Mouse (Mus musculus) right cerebral cortex, postnatal 36 days (tissue): ENCODE results near the gene AU021092.
A peak's percentile ranks its signal among the peaks of the same experiment; 100 is the strongest.
"Not testable (repeated sequence)": the region's sequence is repeated elsewhere in the genome, so short reads cannot be mapped to it uniquely, and the experiment has no call there.

Source experiments
- DNase-seq, 2 experiments: peaks; one replicate each; pipeline ENCODE4 v3.0.0; 2022; ENCODE audit warnings: low spot score in 2 of 2, mixed read lengths in 1 of 2

AU021092 gene

DNA sequence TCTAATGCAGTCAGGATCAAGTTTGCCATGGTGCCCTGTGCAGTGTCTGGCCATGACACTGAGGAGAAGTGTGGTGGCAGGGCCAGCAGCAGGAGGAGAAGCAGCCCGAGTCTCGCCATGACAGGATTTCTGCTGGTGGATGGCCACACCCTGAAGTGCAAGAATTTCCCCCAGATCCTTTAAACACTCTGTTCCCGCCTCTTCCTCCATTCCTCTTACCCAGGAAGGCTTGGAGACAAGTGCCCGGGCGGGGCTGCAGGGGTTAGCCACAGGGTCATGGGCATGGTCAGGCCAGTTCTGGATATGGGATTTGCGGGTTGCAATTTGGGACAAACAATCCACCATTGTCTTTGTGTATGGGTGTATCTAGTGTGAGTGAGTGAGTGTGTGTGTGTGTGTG is at the start of gene AU021092:
AU021092 (minus strand) TSS at position 160 of the 400 bp plus-strand sequence.
- DNase-seq = no peak

DNA sequence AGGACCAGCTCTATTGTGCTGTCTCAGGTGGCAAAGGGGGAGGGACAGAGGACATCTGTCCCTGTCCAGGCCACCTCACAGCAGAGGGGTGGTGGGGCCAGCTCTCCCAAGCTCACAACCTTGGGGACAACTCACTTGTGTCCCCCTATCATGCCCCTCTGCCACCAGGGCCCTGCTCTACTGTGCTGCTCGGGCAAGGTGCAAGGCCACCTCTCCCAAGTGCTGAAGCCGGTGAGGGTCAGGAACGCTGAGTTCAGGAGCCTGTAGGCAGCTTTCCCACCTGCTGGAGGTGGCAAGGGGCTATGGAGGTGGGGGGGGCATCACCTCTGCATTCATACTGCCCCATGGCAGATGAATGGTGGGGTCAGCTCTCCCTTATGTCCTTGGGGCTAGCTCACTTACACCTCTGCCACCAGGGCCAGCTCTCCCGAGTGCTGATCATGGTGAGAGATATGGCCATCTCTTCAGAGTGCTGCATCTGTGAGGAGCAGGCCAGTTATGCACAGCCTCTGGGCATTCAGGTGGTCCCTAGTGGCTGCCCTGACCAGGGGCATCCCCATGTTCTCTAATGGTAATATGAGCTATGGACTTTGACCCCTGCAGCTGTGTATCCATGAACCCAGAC is 49.4 kb upstream of the AU021092 start:
- DNase-seq = no peak

DNA sequence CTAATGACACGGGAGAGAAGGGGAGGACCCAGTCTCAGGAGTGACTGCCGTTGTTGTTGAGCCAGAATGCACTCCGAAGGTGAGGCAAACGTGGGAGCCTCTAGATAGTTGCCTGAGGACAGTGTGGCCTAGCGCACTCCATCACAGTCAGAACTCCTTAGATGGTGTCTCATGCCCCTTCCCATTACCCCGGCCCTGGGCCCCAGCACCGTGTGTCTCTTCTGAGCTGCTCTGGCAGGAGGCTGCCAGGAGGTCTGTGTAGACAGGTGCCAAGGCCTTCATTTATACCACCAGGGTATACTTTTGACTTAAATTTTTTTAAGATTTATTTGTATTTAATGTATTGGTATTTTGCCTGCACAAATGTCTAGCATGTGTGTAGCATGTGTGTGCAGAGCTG is 41.8 kb upstream of the AU021092 start:
- DNase-seq = no peak

DNA sequence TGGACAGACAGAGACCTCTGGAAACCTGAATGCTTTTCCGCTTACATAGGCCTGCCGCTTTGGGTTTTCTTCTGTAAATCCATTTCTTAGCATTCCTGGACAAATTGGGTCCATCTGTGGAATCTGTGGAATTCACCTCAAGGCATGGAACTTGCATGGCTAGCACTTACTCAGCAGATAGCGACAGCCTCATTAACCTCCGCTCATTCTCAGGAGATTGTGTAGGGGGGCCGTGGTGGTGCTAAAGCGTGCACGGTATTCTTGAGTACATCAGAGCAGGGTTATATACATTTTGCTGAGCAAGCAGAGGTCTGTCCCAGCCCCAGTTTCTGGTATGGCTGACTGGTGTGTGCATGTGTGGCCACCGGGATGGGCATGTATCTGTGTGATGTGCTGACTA is 41.1 kb upstream of the AU021092 start:
- no peak for DNase-seq

DNA sequence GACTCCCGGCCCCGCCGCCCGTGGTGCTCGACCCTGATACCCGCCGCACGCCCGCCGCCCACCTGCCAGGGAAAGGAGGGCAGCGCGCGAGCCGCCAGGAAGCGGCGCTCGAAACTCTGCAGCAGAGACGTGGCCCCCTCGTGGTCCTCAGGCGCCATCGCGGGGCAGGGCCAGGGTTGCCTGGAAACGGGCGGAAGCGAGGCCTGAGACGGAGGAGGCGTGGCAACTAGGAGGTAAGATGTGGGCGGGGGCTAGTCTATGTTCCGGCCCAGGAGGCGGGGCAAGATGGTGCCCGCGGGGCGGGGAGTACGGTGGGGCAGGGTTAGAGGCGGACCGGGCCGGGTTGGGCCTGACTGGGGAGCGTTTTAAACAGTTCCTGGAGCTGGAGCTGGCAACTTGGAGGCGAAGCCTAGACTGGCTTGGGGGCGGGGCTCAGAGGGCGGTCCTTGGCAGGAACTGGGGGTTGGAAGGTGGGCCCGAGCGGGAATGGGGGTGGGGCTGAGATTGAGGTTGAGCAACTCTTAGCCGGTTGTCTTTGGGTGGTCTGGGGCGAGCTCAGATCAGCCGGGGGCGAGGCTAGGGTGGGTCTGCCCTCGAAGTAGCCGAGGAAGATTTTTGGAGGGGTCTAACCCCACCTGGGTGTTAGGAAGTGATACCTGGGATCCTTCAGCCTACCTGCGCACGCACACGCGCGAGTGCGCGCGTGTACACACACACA is 33.8 kb upstream of the AU021092 start, which contains the start of gene Eef2kmt:
Eef2kmt (minus strand) TSS at position 205 of the 718 bp plus-strand sequence.
- peak; percentile 95 to 96 for DNase-seq

DNA sequence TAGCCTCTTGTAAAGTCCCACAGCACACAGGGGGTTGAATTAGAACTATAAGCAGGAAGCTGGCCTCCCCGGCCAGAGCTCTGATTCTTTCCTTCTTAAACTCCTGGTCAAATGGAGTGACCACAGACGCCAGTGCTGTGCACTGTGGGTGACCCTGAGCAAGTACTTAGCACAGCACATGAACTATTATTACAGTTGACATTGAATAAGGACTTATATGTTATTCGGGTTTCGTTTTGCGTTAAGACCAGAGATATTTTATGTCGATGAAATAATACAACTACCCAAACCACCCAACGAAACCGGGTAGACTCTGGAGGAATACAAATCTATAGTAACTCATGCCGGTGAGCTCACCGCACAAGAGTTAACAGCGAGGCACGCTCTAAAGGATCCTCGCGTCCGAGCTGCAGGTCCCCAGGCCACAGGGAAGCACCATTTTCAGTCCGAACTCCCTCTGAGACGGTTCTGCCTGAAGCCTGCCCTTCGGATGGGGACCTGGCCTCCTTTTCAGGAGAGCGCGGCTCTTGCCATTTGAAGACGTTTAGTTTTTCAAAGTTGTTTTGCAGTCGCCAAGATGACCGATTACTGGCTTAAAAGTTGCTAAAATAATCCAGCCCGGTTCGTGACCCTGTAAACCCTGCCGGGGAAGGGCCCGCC is 33.1 kb upstream of the AU021092 start:
- DNase-seq = no peak

DNA sequence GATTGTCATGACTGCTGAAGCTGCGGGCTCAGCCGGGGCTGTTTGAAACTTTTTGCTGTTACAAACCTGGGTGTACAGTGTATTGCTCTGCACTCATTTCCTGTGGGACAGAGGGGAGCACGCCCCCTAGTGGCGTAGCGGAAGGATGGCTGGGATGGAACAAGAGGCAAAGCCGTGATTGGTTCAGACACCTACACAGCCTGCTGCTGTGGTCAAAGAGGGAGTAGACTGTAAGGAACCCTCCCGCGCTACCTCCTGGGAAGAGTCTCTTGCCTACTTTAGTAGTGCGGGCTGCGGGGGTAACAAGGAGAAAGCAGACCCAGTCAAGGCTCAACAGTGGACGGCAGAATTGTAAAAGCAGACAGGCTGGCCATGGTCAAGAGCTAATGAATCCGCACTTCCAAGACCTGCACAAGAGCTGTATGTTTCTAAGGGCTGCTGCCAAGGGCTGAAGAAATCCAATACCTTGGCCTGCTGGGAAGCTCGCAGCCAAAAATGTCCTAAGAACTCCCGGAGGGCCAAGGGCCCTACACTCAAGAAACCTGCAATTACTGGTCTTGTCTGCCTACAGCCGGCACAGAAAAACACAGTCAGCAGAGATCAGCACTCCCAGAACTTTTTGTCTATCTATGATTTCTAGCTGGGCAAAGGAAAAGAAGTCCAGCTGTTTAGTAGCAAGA is 32.4 kb upstream of the AU021092 start:
- DNase-seq = peak in 1 of 2 experiments; percentile 32

DNA sequence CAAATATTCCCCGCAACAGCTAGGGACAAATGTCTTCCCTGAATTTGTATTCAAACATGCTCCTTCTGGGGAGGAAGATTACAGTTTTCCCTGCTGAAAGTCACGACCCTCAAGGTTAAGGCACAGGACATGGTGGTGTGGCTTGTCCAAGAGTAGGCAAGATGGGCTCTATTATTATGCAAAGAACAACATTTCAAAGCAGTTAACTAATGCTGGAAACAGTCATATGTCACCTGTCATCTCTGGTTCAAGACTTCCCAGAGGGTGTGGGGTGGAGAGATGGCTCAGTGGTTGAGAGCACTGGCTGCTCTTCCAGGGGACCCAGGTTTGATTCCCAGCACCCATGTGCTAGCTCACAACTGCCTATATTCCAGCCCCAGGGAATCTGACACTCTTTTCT is 30.2 kb upstream of the AU021092 start:
- no peak for DNase-seq

DNA sequence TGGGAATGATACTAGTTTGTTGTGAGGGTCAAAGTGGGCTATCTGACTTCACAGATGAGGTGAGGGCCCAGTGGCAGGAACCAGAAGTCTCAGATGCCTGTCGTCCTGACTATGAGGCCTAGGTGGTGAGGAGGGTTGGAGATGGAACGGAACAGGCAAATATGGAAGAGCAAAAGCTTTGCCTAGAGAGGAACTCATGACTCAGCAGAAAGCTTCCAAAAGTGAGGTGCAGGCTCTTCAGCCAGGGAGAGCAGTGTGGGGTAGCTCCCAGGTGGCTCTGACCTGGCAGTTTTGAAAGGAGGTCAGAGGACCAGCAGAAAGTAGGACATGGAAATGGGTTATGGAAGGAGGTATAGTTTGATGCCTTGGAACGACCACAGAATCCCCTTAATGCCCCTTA is 28.8 kb upstream of the AU021092 start:
- no peak for DNase-seq

DNA sequence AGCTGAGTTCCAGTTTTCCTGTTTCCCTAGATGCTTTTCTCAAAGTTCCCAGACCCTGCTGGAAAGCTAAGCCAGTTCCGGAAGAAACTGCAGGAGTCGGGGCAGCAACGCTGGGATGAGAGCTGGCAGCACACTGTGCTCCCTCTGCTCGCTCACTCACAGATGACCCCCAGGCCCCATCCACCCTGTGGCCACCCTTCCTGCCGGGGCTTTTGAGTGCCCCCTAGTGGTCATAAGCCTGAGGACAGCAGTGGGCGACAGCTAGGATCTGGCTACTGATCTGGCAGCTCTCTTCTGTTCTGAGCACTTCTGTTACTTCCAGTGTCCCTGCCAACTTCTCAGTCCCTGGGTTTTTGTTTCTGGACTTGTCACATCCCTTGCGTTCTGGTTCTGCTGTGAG is 22.3 kb upstream of the AU021092 start:
- no peak for DNase-seq

DNA sequence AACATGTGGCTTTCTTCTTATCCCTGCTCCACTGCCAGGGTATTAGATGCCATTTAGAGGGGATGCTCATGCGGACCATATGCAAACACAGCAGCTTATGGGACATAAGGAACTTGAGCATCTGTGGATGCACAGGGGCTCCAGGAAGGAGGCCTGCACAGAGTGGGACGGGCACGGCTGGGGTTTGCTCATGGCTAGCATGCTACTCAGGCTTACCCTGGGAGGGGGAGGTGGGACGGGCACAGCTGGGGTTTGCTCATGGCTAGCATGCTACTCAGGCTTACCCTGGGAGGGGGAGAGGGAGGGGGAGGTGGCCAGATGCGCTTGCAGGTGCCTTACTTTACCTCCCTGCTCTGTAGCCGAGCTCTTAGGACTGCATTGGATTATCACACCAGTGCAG is 20.8 kb upstream of the AU021092 start:
- no peak for DNase-seq

DNA sequence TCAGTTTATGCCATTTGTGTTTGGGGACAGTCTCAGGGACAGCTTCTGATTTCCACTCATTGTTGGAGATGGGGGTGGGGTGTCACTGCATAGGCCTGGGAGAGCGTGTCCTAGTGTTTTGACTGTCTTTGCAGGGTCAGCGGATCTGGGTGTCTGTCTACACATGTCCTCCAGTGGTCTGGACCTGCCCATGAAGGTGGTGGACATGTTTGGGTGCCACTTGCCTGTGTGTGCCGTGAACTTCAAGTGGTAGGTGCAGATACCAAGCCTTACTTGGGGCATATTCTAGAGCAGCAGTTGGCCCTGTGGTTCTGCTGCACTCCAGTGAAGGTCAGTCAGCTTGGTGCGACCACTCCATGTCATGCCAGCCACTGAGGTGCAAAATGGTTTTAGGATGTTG is 20.3 kb upstream of the AU021092 start:
- no peak for DNase-seq

DNA sequence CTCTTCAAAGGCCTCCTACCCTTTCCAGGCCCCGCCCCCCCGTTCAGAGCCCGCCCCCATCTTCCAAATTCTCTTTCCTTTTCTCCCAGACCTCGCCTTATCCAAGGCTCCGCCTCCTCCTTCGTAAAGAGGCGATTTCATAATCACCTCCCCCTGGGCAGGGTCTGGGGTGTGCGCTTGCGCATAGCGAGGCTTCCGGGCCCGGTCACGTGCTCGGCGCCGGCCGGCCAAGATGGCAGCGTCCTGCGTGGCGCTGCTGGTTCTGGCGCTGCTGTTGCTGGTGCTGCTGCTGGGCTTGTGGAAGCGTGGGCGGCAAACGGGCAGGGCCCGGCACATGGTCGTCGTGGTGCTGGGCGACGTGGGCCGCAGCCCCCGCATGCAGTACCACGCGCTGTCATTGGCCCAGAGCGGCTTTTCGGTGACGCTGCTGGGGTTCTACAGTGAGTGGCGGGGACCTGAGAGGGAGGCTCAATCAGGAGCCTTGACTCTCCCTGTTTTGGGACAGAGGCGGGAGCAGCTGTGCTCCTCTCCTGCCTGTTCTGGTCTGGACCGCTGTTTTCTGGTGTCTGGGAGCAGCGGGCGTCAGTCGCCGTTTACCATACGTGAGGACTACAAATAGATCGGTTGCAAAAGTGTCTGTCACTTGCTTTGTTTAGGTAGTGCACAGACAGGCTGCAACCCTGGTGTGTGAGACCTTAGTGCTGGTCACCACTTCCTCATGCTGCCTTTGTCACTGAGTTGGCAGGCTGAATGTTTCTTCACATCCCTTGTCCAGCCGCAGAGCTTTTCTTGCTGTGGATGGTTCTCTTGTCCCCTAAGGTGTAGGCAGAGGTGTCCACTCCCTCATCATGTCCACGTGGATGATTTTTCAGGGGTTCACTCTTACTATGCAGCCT is 11.6 kb upstream of the AU021092 start, which contains the start of gene Alg1:
Alg1 (plus strand) TSS at position 204 of the 896 bp plus-strand sequence.
- peak; percentile 90 to 91 for DNase-seq

DNA sequence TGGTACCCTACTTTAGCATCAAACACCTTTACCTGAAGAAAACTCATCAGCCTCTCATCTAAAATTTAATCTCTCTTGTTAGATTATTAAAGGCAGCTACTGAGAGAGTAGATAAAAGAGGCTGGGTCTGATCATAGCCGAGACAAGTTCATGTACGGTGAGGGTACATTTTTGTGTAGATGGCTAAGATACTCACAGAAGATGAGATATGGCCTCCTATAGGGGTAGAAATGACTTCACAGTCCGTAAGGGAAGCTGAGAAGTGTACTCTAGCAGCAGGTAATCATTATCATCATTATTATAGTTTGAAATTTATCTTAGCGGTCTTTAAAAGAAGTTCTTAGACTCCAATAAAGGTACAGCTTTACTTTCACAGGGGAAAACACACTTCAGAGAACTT is 10.9 kb upstream of the AU021092 start:
- DNase-seq = no peak

DNA sequence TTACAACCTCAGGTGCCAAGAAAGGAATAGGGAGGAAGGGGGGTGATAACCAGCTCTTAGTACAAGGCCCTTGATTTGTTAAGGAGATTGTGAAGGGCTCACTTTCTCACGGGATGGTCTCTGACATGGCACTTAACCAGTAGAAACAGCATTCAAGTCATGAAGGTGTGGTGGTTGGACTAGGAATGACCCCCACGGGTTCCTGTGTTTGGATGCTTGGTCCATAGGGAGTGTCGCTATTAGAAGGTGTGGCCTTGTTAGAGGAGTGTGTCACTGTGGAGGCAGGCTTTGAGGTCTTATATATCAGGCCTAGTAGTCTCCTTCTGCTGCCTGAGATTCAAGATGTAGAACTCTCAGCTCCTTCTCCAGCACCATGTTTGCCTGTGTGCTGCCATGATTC is 6.0 kb upstream of the AU021092 start:
- not testable (repeated sequence) for DNase-seq

DNA sequence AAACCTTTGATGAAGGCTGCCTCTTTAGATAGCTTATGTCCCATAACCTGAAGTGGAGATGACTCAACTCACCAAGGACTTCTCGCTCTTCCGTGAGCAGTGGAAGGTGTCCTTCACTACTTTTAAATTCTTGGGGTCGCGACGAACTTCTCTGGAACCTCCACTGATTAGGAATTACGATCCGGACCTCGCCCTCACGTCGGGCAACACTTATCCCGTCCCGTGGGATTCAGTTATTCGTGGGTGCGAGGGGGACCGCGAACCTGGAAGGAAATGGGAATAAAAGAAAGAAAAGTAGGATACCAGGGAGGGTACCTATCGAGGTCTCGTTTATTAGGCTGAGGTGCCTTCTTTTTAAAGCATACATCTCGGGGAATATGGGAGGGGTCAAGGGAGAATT is 5.4 kb upstream of the AU021092 start:
- not testable (repeated sequence) for DNase-seq

DNA sequence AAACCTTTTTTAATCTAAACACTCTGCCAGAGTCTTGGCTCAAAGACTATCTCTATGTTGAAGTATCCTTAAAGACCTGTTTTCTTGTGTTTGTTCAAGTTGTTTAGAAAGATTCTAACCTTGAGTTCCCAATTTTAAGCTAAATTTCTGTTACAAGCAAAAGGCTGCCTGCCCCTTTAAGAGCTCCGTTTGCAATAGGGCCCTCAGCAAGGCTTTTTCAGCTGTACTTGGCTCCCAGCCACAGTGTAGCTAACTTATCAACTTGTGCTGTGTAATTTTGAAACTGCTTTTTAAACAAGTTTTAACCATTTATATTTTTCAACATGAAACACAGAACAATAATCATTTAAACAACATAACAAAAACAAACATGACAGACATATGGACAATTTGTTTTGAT is 4.4 kb upstream of the AU021092 start:
- DNase-seq = not testable (repeated sequence)

DNA sequence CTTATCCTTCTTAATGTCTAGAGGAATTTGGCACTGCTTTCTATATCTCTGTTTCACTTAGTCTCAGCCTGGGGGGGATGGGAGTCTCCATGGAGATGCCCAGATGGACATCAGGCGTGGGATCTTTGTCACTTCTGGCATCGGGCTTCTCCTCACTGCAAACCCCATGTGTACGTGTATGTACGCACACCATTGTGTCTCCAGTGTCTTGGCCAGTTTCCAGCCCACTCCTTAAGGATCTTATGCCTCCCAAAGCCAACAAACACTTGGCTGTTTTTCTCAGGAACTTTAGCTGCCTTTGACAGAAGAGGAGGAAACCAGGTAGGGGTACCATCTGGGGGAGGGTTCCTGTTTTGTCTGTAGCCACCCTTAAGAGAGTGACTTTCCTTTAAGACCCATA is 696 bp downstream of the AU021092 start:
- DNase-seq = no peak

DNA sequence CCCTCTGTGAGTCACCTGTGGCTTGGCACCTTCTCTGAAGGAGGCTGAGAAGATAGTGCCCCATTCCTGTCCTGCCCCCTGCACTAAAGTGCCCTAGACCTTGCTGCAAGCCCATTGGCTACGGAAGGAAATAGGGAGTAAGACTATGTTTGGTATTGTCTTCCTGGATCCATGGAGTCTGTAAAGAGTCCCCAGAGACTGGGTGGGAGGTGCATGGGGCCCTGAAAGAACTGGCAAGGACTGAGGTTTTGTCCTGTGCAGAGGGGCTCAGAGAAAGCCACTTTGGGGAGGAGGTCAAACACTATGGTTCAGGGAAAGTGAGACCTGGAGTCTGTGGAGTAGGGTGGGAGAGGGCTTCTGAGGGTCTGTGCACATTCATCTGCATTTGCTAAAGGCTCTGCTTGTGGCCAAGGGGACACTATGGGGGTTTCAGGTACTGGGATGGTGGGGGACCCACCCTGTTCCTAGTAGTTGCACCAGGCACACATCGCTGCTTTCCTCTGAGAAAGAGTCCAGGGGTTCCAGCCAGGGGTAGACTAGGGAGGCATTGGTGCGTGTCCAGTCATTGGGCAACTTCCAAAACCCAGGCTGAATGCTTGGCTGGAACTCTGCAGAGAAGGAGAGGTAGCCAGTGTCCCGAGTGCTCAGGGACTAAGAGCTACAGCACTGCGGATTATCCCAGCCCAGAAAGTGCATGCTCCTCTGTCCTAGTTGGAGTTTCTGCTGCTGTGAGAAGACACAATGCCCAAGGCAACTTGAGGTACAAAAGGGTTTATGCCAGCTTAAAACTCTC is 4.6 kb downstream of the AU021092 start:
- no peak for DNase-seq

DNA sequence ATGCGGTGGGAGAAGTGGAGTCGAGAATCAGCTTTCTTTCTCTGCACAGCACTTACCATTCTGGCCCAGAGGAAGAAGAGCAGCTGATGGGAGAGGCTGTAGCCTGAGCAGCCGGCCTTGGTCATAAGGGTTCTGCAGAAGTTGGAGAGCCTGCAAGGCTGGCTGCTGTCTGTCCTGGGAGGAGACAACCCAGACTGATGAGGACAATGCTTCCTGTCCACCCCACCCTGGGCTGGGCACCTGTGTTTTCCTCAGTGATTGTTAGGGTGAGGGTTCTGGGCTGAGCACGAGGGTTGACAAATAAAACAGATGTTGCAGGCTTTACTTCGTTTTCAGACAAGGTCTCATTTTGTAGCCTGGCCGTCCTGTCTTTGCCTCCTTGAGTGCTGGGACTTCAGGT is 5.4 kb downstream of the AU021092 start:
- DNase-seq = no peak
